Mouse (Mus musculus): ENCODE results near the gene Capn8. TPM values are rescaled to one million over a fixed set of nuclear protein-coding genes. Genes with fewer than 3 reads are reported as not detected.

Capn8 gene
- polyA plus RNA-seq, 1 experiment from 2014 or later, result not detected

GRCm38 (mm10) chr1:182591491-182591890, 26.7 kb downstream of the Capn8 start:
- Histone ChIP-seq H3K27ac (replicated peaks in 1 of 2; ENCODE audit: control insufficient read depth in 1 of 2, insufficient read depth in 1 of 2, low read depth in 2 of 2, low read length in 2 of 2) (no peak overlapping the region), H3K4me1 (ENCODE audit: control insufficient read depth in 2 of 2, insufficient read depth in 2 of 2, low read length in 2 of 2) (peaks cover 7 to 9% of the 10 kb centered on the region in 2 experiments; a peak in 3 of 4 replicates), H3K9ac (ENCODE audit: low read length) (no peak overlapping the region), H3K27me3 (ENCODE audit: control insufficient read depth, insufficient read depth, low read length) (no peaks in the 10 kb centered on the region), H3K36me3 (ENCODE audit: control insufficient read depth, insufficient read depth, low read length) (no peaks in the 10 kb centered on the region), H3K9me3 (ENCODE audit: control insufficient read depth, low read length) (no peaks in the 10 kb centered on the region), H3K4me3 (ENCODE audit: control insufficient read depth in 1 of 2, insufficient read depth in 1 of 2, low read depth in 1 of 2, low read length in 2 of 2) (no peak overlapping the region), H3K4me2 (ENCODE audit: low read length) (no peak overlapping the region)
- no peak for ATAC-seq (ENCODE audit: insufficient number of reproducible peaks, insufficient read depth, low FRiP score, low read depth)
- WGBS, result 76% methylated on average over 7 of the region's 7 CpGs

GRCm38 (mm10) chr1:182592436-182592835, 27.6 kb downstream of the Capn8 start:
- no peak overlapping the region for H3K27ac ChIP-seq (replicated peaks in 1 of 2; ENCODE audit: control insufficient read depth in 1 of 2, insufficient read depth in 1 of 2, low read depth in 2 of 2, low read length in 2 of 2)

GRCm38 (mm10) chr1:182605330-182606150, 40.7 kb downstream of the Capn8 start:
- Histone ChIP-seq H3K4me1 (ENCODE audit: control insufficient read depth in 2 of 2, insufficient read depth in 2 of 2, low read length in 2 of 2) (no peaks in the 10 kb centered on the region), H3K4me3 (ENCODE audit: control insufficient read depth in 1 of 2, insufficient read depth in 1 of 2, low read depth in 1 of 2, low read length in 2 of 2) (no peak overlapping the region), H3K9ac (ENCODE audit: low read length) (no peak overlapping the region), H3K27ac (replicated peaks in 1 of 2; ENCODE audit: control insufficient read depth in 1 of 2, insufficient read depth in 1 of 2, low read depth in 2 of 2, low read length in 2 of 2) (no peak overlapping the region), H3K27me3 (ENCODE audit: control insufficient read depth, insufficient read depth, low read length) (0 out of 2 replicates have a peak, but pooled peaks cover 5% of the 10 kb centered on the region), H3K9me3 (ENCODE audit: control insufficient read depth, low read length) (no peaks in the 10 kb centered on the region), H3K36me3 (ENCODE audit: control insufficient read depth, insufficient read depth, low read length) (no peaks in the 10 kb centered on the region), H3K4me2 (ENCODE audit: low read length) (no peak overlapping the region)
- WGBS, result 80% methylated on average over 17 of the region's 17 CpGs
- ATAC-seq (ENCODE audit: insufficient number of reproducible peaks, insufficient read depth, low FRiP score, low read depth), result no peak

More at GRCm38 (mm10) chr1:182592436-182592835, 27.6 kb downstream of the Capn8 start:
- ATAC-seq (ENCODE audit: insufficient number of reproducible peaks, insufficient read depth, low FRiP score, low read depth), result no peak
- Histone ChIP-seq H3K27me3 (ENCODE audit: control insufficient read depth, insufficient read depth, low read length) (no peaks in the 10 kb centered on the region), H3K4me2 (ENCODE audit: low read length) (no peak overlapping the region), H3K4me1 (ENCODE audit: control insufficient read depth in 2 of 2, insufficient read depth in 2 of 2, low read length in 2 of 2) (peaks cover 7 to 9% of the 10 kb centered on the region in 2 experiments; a peak in 3 of 4 replicates), H3K4me3 (ENCODE audit: control insufficient read depth in 1 of 2, insufficient read depth in 1 of 2, low read depth in 1 of 2, low read length in 2 of 2) (no peak overlapping the region), H3K9me3 (ENCODE audit: control insufficient read depth, low read length) (no peaks in the 10 kb centered on the region), H3K9ac (ENCODE audit: low read length) (no peak overlapping the region), H3K36me3 (ENCODE audit: control insufficient read depth, insufficient read depth, low read length) (no peaks in the 10 kb centered on the region)
- WGBS, result 17% methylated on average over 4 of the region's 4 CpGs

GRCm38 (mm10) chr1:182609701-182610335, 45.0 kb downstream of the Capn8 start:
- ATAC-seq (ENCODE audit: insufficient number of reproducible peaks, insufficient read depth, low FRiP score, low read depth), result no peak
- WGBS, result 77% methylated on average over 4 of the region's 4 CpGs
- Histone ChIP-seq H3K4me1 (ENCODE audit: control insufficient read depth in 2 of 2, insufficient read depth in 2 of 2, low read length in 2 of 2) (no peaks in the 10 kb centered on the region), H3K36me3 (ENCODE audit: control insufficient read depth, insufficient read depth, low read length) (no peaks in the 10 kb centered on the region), H3K4me3 (ENCODE audit: control insufficient read depth in 1 of 2, insufficient read depth in 1 of 2, low read depth in 1 of 2, low read length in 2 of 2) (no peak overlapping the region), H3K4me2 (ENCODE audit: low read length) (no peak overlapping the region), H3K27me3 (ENCODE audit: control insufficient read depth, insufficient read depth, low read length) (0 out of 2 replicates have a peak, but pooled peaks cover 5% of the 10 kb centered on the region), H3K9ac (ENCODE audit: low read length) (no peak overlapping the region), H3K27ac (replicated peaks in 1 of 2; ENCODE audit: control insufficient read depth in 1 of 2, insufficient read depth in 1 of 2, low read depth in 2 of 2, low read length in 2 of 2) (no peak overlapping the region), H3K9me3 (ENCODE audit: control insufficient read depth, low read length) (no peaks in the 10 kb centered on the region)

- no peaks in the 10 kb centered on the region; a peak in 1 of 4 replicates for H3K4me1 ChIP-seq (ENCODE audit: control insufficient read depth in 2 of 2, insufficient read depth in 2 of 2, low read length in 2 of 2)
- H3K36me3 ChIP-seq (ENCODE audit: control insufficient read depth, insufficient read depth, low read length), result no peaks in the 10 kb centered on the region
- H3K4me2 ChIP-seq (ENCODE audit: low read length), result no peak overlapping the region
- no peak overlapping the region for H3K27ac ChIP-seq (replicated peaks in 1 of 2; ENCODE audit: control insufficient read depth in 1 of 2, insufficient read depth in 1 of 2, low read depth in 2 of 2, low read length in 2 of 2)
- peaks cover 7% of the 10 kb centered on the region; the same call in 1 of the 2 replicates for H3K9me3 ChIP-seq (ENCODE audit: control insufficient read depth, low read length)
- H3K27me3 ChIP-seq (ENCODE audit: control insufficient read depth, insufficient read depth, low read length), result no peaks in the 10 kb centered on the region
- no peak for ATAC-seq (ENCODE audit: insufficient number of reproducible peaks, insufficient read depth, low FRiP score, low read depth)
- H3K9ac ChIP-seq (ENCODE audit: low read length), result no peak overlapping the region
- WGBS, result 26% methylated on average over 1 of the region's 1 CpGs
- no peak overlapping the region for H3K4me3 ChIP-seq (ENCODE audit: control insufficient read depth in 1 of 2, insufficient read depth in 1 of 2, low read depth in 1 of 2, low read length in 2 of 2)
Observed at GRCm38 (mm10) chr1:182615465-182615864, 50.7 kb downstream of the Capn8 start.

GRCm38 (mm10) chr1:182618200-182618947, 53.6 kb downstream of the Capn8 start:
- no peak overlapping the region for H3K4me2 ChIP-seq (ENCODE audit: low read length)
- no peak overlapping the region for H3K27ac ChIP-seq (replicated peaks in 1 of 2; ENCODE audit: control insufficient read depth in 1 of 2, insufficient read depth in 1 of 2, low read depth in 2 of 2, low read length in 2 of 2)
- H3K27me3 ChIP-seq (ENCODE audit: control insufficient read depth, insufficient read depth, low read length), result no peaks in the 10 kb centered on the region
- no peaks in the 10 kb centered on the region; a peak in 1 of 4 replicates for H3K4me1 ChIP-seq (ENCODE audit: control insufficient read depth in 2 of 2, insufficient read depth in 2 of 2, low read length in 2 of 2)
- no peak overlapping the region for H3K4me3 ChIP-seq (ENCODE audit: control insufficient read depth in 1 of 2, insufficient read depth in 1 of 2, low read depth in 1 of 2, low read length in 2 of 2)
- peaks cover 7% of the 10 kb centered on the region; the same call in 1 of the 2 replicates for H3K9me3 ChIP-seq (ENCODE audit: control insufficient read depth, low read length)
- H3K9ac ChIP-seq (ENCODE audit: low read length), result no peak overlapping the region
- no peak for ATAC-seq (ENCODE audit: insufficient number of reproducible peaks, insufficient read depth, low FRiP score, low read depth)
- WGBS, result 86% methylated on average over 16 of the region's 16 CpGs
- H3K36me3 ChIP-seq (ENCODE audit: control insufficient read depth, insufficient read depth, low read length), result no peaks in the 10 kb centered on the region

- no peak overlapping the region for H3K4me2 ChIP-seq (ENCODE audit: low read length)
- H3K9ac ChIP-seq (ENCODE audit: low read length), result no peak overlapping the region
- no peak for ATAC-seq (ENCODE audit: insufficient number of reproducible peaks, insufficient read depth, low FRiP score, low read depth)
- H3K4me1 ChIP-seq (ENCODE audit: control insufficient read depth in 2 of 2, insufficient read depth in 2 of 2, low read length in 2 of 2), result no peaks in the 10 kb centered on the region; a peak in 1 of 4 replicates
- H3K4me3 ChIP-seq (ENCODE audit: control insufficient read depth in 1 of 2, insufficient read depth in 1 of 2, low read depth in 1 of 2, low read length in 2 of 2), result no peak overlapping the region
- H3K9me3 ChIP-seq (ENCODE audit: control insufficient read depth, low read length), result peaks cover 7% of the 10 kb centered on the region; the same call in 1 of the 2 replicates
- no peaks in the 10 kb centered on the region for H3K27me3 ChIP-seq (ENCODE audit: control insufficient read depth, insufficient read depth, low read length)
- H3K27ac ChIP-seq (replicated peaks in 1 of 2; ENCODE audit: control insufficient read depth in 1 of 2, insufficient read depth in 1 of 2, low read depth in 2 of 2, low read length in 2 of 2), result no peak overlapping the region
- H3K36me3 ChIP-seq (ENCODE audit: control insufficient read depth, insufficient read depth, low read length), result no peaks in the 10 kb centered on the region
- WGBS, result 57% methylated on average over 4 of the region's 4 CpGs
Observed at GRCm38 (mm10) chr1:182620470-182620869, 55.7 kb downstream of the Capn8 start.
